Mouse (Mus musculus): Measurements from ENCODE around the gene Hba-a2. TPM values are rescaled to one million over a fixed set of nuclear protein-coding genes. Genes with fewer than 3 reads are reported as not detected.

Gene Hba-a2
- total RNA-seq (2015; ENCODE audit: low replicate concordance): 80,494 and 89,325 TPM in 2 replicates
- total RNA-seq (2017; ENCODE audit: low replicate concordance): 96,767 and 123,026 TPM in 2 replicates

GRCm38 (mm10) chr11:32296203-32296602 lies at the start of gene Hba-a2:
TSS of gene Hba-a2 (plus strand) at chr11:32296489.
- peak; percentile 64 for ATAC-seq (replicated peaks; ENCODE audit: low FRiP score, poor library complexity, severe bottlenecking)

GRCm38 (mm10) chr11:32247068-32247467 lies 49.2 kb upstream of the Hba-a2 start:
- ATAC-seq (replicated peaks; ENCODE audit: low FRiP score, poor library complexity, severe bottlenecking): 0 out of 2 replicates have a peak, but pooled peaks have one; percentile 11

DNA sequence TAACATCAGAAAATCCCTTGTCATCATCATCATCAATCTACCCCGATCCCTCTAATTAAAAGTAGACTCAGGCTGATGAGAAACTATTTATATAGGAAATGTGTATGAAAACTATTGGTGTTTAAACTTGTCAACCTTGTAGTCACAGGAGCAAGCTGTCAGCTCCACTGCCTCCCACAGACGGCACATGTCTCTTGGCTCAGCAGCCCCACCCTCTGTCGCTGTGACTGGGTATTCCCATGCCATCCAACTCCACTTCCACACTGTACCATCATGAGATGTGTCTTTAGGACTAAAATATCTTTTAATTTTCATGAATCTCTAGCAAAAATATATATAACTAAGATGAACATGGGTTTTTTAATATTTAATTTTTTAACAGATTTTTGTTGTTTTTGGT lies 47.9 kb upstream of the Hba-a2 start:
- no peak for ATAC-seq (replicated peaks; ENCODE audit: low FRiP score, poor library complexity, severe bottlenecking)

DNA sequence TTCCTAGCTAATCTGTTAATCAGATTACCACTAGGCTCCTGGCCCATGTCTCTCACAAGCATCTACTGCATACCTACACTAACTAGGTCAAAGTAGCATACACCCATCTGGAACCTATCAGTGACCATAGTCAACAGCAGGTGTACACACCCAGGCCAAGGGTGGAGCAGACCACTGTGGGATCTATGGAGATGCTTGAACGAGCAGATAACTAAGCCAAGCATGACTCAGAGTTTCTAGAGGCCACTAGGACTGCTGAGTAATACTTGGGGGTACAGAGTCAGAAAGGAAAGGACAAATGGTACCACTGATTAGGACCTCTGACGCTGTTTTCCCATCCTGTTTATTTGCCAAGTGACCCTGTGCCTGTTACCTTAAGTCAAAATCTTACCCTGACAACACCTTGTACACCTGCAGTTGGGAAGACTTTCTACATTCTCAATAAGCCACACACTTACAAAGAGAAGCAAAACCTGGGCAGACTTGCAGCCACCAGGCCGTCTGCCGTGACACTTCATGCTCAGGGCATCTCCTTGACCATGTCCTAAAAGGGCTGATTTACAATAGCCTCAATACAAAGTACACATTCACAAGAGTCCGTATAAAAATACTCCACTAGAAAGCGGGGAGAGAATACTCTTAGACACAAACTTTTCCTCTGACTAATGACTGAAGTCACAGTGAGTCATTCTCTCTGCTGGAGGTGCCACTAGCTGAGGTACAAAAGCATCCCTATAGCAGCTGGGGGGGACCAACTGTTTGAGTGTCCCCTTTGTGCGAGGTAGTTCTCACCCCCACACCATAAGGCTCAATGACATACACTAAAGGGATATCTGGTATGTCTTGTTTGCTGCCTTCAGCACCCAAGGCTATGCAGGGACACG lies 45.2 kb upstream of the Hba-a2 start:
- peak; percentile 84 for ATAC-seq (replicated peaks; ENCODE audit: low FRiP score, poor library complexity, severe bottlenecking)

GRCm38 (mm10) chr11:32253121-32253520 lies 43.2 kb upstream of the Hba-a2 start:
- ATAC-seq (replicated peaks; ENCODE audit: low FRiP score, poor library complexity, severe bottlenecking): no peak

DNA sequence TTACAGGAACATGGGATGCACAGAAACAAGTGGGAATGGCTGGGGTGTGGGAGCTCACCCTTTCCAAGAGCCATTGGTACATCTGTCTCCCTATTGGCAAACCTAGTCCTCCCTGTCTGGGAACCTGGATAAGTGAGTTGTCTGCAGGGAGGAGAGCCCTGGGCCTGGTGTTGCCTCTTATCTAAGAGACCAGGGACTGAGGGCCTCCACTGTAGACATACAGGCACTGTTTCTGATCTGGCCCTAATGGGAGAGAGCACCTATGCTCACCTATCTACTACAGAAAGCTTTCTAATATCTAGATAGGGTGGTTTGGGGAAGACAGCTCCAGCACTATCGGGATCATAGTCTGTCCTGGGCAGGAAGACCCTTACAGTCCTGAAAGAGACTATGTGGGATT lies 40.1 kb upstream of the Hba-a2 start:
- ATAC-seq (replicated peaks; ENCODE audit: low FRiP score, poor library complexity, severe bottlenecking): peak; percentile 93

DNA sequence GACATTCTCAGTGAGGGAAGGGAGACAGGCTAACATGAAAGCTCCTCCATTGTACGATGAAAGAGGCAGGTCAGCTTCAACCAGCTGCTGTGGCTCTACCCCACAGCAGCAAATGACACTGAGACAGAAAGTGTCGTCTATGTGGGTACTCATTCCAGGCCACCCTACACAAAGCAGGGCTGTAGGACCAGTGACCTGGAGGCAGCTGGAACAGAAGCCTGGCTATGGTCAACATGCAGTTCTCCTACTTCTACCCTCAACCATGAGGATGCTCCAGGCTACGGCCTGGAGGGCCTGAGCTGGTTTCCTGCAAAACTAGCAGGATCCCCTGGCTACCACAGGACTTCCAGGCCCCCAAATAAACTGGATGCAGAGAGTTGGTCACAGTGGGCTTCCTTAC lies 39.7 kb upstream of the Hba-a2 start:
- peak; percentile 0; the same call in 1 of the 2 replicates for ATAC-seq (replicated peaks; ENCODE audit: low FRiP score, poor library complexity, severe bottlenecking)

DNA sequence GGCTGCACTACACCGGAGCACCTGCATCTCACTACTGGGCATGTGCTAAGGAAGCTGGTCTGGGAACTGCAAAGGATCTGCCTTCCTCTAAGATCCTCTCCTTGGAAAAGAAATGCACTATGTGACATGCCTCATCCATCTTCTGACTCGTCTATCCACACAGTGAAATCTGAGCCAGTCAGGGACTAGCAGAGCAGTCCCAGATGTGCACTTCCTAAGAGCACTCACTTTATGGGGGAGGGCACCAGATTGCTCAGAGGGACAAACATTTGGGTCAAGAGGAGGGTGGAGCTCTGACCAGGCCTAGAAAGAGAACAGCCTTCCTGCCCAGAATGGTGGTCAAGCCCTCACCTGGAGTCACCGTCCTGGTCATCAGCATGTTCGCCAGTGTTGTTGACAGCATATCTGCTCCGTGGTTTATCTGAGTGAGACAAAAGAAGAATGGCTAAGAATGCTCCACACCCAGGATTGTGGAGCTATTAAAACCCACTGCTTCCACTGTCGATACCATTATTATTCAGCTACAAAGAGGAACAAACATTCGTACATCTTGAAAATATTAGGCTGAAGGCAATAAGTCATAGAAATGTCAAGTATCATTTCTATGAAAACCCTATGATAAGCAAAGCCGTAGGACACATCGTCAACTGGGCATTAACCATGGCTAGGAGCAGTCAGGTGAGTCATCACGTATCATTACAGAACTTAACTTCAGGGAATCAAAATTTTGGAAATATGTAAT lies 33.4 kb upstream of the Hba-a2 start:
- ATAC-seq (replicated peaks; ENCODE audit: low FRiP score, poor library complexity, severe bottlenecking): no peak

DNA sequence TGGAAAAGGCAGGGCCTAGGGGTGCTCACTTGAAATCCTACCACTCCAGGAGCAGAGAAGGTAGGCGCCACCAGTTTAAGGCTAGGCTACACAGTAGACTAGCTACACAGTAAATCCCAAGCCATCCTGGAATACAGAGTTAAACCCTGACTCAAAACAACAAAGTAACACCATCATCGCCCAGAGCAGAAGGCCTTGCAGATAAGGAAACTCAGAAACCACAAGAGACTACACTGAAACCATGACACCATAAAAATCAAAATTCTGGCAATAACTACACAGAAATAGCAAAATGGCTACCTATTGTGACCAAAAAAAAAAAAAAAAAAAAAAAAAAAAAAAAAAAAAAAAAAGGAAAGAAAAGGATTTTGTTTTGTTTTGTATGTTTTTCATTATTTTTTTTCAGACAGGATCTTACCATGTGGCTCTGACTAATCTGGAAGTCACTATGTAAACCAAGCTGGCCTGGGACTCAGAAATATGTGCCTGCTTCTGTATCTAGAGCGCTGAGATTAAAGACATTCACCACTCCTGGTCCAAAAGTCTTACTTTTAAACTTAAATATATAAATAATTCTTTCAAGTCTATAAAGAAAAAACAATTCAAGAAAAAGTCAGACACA lies 31.1 kb upstream of the Hba-a2 start:
- ATAC-seq (replicated peaks; ENCODE audit: low FRiP score, poor library complexity, severe bottlenecking): peak; percentile 60

GRCm38 (mm10) chr11:32266194-32266593 lies 30.1 kb upstream of the Hba-a2 start:
- ATAC-seq (replicated peaks; ENCODE audit: low FRiP score, poor library complexity, severe bottlenecking): no peak

- ATAC-seq (replicated peaks; ENCODE audit: low FRiP score, poor library complexity, severe bottlenecking): no peak
These were observed 29.5 kb upstream of the Hba-a2 start for GRCm38 (mm10) chr11:32266776-32267175.

DNA sequence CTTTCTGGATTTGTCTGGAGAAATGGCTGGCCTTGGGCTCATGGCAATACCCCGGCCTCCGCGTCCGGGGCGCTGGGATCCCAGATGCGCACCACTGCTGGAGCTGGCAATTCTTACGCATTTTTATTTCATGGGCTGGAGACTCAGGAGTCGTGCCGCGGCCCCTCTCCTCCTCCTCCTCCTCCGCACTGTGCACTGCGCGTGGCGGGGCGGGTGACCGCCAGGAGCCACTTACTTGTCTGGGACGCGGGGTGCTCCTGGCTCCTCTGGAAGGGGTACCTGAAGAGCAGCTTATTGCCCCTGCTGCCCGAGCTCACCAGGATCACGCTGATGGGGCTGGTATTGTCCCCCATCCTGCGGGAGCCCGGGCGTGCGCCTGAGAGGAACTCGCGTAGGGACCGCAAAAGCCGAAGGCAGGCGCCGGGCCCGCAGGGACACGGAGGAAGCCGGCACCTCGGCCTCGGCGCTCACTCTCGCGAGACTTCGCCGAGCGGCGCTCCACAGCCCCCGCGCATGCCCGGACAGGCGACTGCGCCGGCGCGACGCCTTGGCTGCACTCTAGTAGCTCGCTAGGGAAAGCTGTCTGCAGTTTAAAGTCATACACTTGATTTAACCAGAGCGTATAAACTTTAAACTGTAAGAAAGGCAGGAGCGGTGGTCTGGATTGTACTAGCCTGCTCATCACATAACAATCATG lies 29.0 kb upstream of the Hba-a2 start, which contains the start of gene Nprl3:
Nprl3 (minus strand) TSS at position 520 of the 697 bp plus-strand sequence.
- ATAC-seq (replicated peaks; ENCODE audit: low FRiP score, poor library complexity, severe bottlenecking): peak; percentile 73

- peak; percentile 10 for ATAC-seq (replicated peaks; ENCODE audit: low FRiP score, poor library complexity, severe bottlenecking)
These were observed 28.3 kb upstream of the Hba-a2 start for GRCm38 (mm10) chr11:32267964-32268363.

DNA sequence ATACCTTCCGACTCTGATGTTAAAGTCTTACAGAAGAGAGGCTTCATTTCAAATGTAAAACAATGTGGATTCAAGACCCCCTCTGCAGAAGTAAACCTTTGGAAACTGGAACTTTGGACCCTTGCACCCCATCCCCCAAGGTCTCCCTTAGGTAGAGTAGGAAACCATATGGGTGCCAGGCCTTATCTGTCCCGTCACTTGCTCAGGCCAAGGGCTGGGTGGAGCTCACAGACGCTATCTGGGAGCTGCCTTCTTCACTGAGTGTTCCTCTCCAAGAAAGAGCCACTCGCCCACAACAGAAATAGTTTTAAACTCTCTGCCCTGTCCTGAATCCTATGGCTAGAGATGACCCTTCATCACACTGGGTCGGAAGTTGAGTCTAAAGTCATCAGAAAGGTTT lies 27.3 kb upstream of the Hba-a2 start:
- peak; percentile 76 for ATAC-seq (replicated peaks; ENCODE audit: low FRiP score, poor library complexity, severe bottlenecking)

DNA sequence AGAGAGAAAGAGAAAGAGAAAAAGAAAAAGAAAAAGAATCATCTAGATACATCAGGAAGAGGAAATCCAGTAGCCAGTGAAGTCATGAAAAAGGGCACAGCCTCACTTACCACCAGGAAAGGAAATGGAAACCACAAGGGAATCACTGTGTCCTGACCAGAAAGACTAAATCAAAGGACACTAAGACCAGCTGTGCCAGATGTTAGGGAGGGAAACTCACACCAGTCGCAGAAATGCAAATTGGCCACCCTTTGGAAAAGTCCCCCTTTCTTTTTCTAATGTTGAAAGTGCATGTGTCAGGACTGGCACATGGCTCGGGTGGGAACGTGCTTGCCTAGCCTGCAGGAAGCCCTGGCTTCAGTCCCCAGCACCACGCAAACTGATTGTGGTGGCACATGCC lies 25.1 kb upstream of the Hba-a2 start:
- ATAC-seq (replicated peaks; ENCODE audit: low FRiP score, poor library complexity, severe bottlenecking): no peak

- no peak for ATAC-seq (replicated peaks; ENCODE audit: low FRiP score, poor library complexity, severe bottlenecking)
These were observed 19.9 kb upstream of the Hba-a2 start, which contains the start of gene Hba-x for GRCm38 (mm10) chr11:32276347-32276746. TSS of gene Hba-x (plus strand) at chr11:32276400.

GRCm38 (mm10) chr11:32277736-32278457 lies 18.4 kb upstream of the Hba-a2 start:
- no peak for ATAC-seq (replicated peaks; ENCODE audit: low FRiP score, poor library complexity, severe bottlenecking)

DNA sequence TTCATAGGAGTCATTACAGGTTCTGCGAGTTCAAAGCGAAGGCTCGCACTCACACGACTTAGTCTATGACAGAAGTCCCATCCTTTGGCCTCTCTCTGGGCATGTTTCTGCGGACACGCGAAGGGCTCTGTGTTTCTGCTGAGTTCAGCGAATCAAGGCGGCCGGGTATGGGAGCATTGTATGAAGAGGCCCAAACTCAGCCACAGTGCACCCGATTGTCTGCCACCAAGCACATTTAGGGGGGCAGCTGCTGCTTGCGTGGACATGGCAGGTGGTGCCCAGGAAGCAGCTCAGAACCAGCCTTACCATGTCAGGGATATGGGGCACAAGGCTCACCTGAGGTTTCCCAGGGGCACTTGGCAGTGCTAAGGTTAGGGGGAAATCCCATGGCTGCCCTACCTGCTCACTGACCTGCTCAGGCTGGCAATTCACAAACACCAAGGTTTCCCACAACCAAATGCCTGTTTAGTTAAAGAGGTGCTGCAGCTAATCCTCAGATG lies 17.8 kb upstream of the Hba-a2 start:
- ATAC-seq (replicated peaks; ENCODE audit: low FRiP score, poor library complexity, severe bottlenecking): no peak

DNA sequence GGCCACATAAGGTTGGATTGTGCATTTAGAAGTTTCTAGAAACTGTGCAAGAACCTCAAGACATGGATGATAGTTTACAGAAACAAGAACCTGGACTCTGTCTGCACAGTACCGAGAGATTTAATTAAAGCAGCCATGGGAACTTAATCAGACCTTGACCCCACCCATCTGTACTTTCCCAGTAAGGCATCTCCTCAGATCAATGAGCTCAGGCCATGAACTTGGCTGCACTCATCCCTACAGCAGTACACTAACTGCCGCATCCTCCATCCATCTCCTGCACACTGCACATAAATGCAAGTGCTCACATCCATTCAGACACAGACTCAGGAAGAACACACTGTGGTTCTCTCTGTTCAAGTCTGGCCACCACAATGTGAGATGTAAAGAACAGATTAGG lies 15.6 kb upstream of the Hba-a2 start:
- ATAC-seq (replicated peaks; ENCODE audit: low FRiP score, poor library complexity, severe bottlenecking): no peak
